Mouse (Mus musculus) embryonic facial prominence, embryonic 11.5 days (tissue): ENCODE results near the gene Ercc5. TPM values are rescaled to one million over a fixed set of nuclear protein-coding genes. Genes with fewer than 3 reads are reported as not detected.

Experiments
- ATAC-seq: fragments of 200-750 bp; cut with Nextera tagmentation; replicated peaks from 2 replicates; pipeline ENCODE4 v1.8.0; 2017; ENCODE audit warnings: low read depth; ENCODE audit not compliant: insufficient number of reproducible peaks, low FRiP score, low TSS enrichment
- DNase-seq: peaks from one replicate; pipeline ENCODE4 v3.0.0-alpha.2; 2015; ENCODE audit warnings: low spot score
- H3K27ac ChIP-seq: fragments of 300-500 bp; sonication (generic); replicated peaks from 2 replicates; pipeline ENCODE4 v1.5.1; 2014; ENCODE audit warnings: mild to moderate bottlenecking, low read depth, low read length, control low read depth
- H3K27me3 ChIP-seq: fragments of 300-500 bp; sonication (generic); 2 replicates; pipeline ENCODE4 v1.6.1; 2014; ENCODE audit warnings: mild to moderate bottlenecking, low read length, moderate library complexity, mixed read lengths; ENCODE audit not compliant: control insufficient read depth, insufficient read depth
- H3K36me3 ChIP-seq: fragments of 300-500 bp; sonication (generic); replicated peaks from 2 replicates; pipeline ENCODE4 v1.6.1; 2014; ENCODE audit warnings: low read depth, mild to moderate bottlenecking, low read length, moderate library complexity, mixed read lengths; ENCODE audit not compliant: control insufficient read depth, insufficient read depth
- H3K4me1 ChIP-seq: fragments of 300-500 bp; sonication (generic); 2 replicates; pipeline ENCODE4 v1.6.1; 2014; ENCODE audit warnings: low read length, mixed read lengths; ENCODE audit not compliant: control insufficient read depth, insufficient read depth
- H3K4me2 ChIP-seq: fragments of 300-500 bp; sonication (generic); 2 replicates; pipeline ENCODE4 v1.6.1; 2014; ENCODE audit warnings: low read depth, mild to moderate bottlenecking, control low read depth, low read length, moderate library complexity
- H3K4me3 ChIP-seq: fragments of 300-500 bp; sonication (generic); 2 replicates; pipeline ENCODE4 v1.5.1; 2014; ENCODE audit warnings: low read depth, low read length, control low read depth
- H3K9ac ChIP-seq: fragments of 300-500 bp; sonication (generic); replicated peaks from 2 replicates; pipeline ENCODE4 v1.6.1; 2014; ENCODE audit warnings: mild to moderate bottlenecking, control low read depth, low read length
- H3K9me3 ChIP-seq: fragments of 300-500 bp; sonication (generic); replicated peaks from 2 replicates; pipeline ENCODE4 v1.6.1; 2016; ENCODE audit warnings: mild to moderate bottlenecking, low read length, inconsistent platforms, mixed read lengths; ENCODE audit not compliant: control insufficient read depth
- WGBS: fragments of 180-500 bp; shearing (Covaris S2); extraction: QIAGEN DNeasy Blood & Tissue Kit; methylation state at CpG from one replicate; pipeline ENCODE4 v1.1.7; 2014; 5-methylcytosine and 5-hydroxymethylcytosine counted together
- polyA plus RNA-seq: library from polyadenylated mRNA; unstranded; fragments of >200 nt; fragmentation: Nextera tagmentation; extraction: Ambion mirVana; gene quantifications from 2 replicates; pipeline ENCODE4 v1.2.1, GENCODE M21; 2014

Gene Ercc5
- polyA plus RNA-seq, 1 experiment from 2014 or later: 38.0 TPM

DNA sequence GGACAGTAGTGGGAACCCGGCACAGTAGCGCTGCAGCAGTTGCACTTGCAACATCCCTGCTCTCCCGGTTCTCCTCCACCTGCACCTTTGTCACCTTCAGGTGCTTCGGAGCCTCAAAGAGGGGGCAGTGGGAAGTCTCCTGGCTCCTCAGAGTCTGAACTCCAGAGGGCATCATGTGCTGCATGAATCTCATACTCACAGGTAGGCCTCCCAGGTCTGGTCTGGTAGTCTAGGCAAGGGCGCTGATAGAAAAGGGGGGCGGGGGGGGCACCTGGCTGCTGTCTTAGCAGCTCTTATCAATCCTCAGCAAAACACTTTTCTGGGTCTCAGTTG lies 27.5 kb upstream of the Ercc5 start:
- ATAC-seq: peak; percentile 14
- Histone ChIP-seq H3K27me3 (no peaks in the 10 kb centered on the region), H3K4me1 (no peaks in the 10 kb centered on the region), H3K4me2 (peak overlapping the region; percentile 78), H3K4me3 (peak overlapping the region; percentile 72), H3K9ac (peak overlapping the region; percentile 83), H3K9me3 (no peaks in the 10 kb centered on the region), H3K27ac (peak overlapping the region; percentile 91), H3K36me3 (no peaks in the 10 kb centered on the region)
- under 1% methylated on average over 6 of the region's 6 CpGs for WGBS
- no peak for DNase-seq

DNA sequence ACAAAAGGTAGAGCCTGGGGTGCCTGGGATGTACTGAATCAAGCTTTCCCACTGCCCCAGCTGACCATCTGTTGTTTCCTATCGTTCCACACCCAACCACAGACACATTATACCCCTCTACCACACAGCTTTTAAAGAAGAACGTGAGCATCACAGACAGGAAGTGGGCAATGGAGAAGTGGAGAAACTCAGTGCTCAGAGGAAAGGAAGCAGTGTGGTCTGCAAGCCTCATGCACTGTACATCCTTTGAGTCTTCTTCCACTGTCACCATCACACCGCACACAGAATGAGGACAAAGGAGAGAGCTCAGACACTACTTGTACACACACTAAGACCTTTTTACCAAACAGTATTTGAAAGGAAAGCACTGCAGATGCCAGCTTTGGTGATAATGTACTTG lies 25.3 kb upstream of the Ercc5 start:
- Histone ChIP-seq H3K27me3 (no peaks in the 10 kb centered on the region), H3K27ac (no peak overlapping the region), H3K9me3 (no peaks in the 10 kb centered on the region), H3K9ac (no peak overlapping the region), H3K4me2 (no peak overlapping the region), H3K4me3 (no peak overlapping the region), H3K4me1 (no peaks in the 10 kb centered on the region), H3K36me3 (no peaks in the 10 kb centered on the region)
- ATAC-seq: no peak
- no peak for DNase-seq
- WGBS: 85% methylated on average over 3 of the region's 3 CpGs

- Histone ChIP-seq H3K4me1 (no peaks in the 10 kb centered on the region), H3K27ac (no peak overlapping the region), H3K4me2 (no peak overlapping the region), H3K27me3 (no peaks in the 10 kb centered on the region), H3K9me3 (no peaks in the 10 kb centered on the region), H3K4me3 (no peak overlapping the region), H3K36me3 (no peaks in the 10 kb centered on the region; the same call in 1 of the 2 replicates), H3K9ac (no peak overlapping the region)
- ATAC-seq: no peak
- DNase-seq: no peak
- 93% methylated on average over 4 of the region's 4 CpGs for WGBS
Observed at GRCm38 (mm10) chr1:44125590-44125989, 22.0 kb upstream of the Ercc5 start.

DNA sequence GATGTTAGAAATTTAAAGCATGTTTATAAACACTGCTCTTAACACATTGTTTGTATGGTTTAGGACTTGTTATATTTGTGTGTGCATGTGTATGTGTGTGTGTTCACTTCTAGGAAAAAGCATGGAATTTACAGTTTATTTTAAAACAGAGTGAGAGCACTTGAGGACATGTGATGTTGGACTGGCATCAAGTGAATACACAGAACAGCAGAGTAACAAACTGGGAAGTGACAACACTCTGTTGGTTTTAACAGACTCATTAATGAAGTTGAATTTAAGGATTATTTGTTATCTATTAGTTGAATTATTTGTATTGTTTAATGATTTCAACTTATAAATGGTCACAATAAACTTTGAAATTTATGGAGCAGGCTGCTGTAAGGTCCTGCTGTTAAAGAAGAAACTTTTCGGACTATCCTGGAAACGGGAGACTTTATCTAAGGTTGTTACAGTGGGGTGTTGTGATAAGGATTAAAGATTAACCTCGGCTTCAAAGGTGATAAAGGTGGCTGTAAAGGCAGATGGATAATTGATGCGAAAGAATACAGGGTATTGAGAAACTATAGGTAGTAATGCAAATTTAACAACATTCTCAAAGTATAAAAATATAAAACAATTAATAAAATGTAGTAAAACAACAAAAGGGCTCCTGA lies 17.5 kb upstream of the Ercc5 start:
- H3K9ac ChIP-seq: no peak overlapping the region
- no peak for ATAC-seq
- no peak overlapping the region for H3K4me3 ChIP-seq
- no peaks in the 10 kb centered on the region for H3K4me1 ChIP-seq
- no peaks in the 10 kb centered on the region for H3K27me3 ChIP-seq
- no peak for DNase-seq
- H3K36me3 ChIP-seq: no peaks in the 10 kb centered on the region; the same call in 1 of the 2 replicates
- 92% methylated on average over 4 of the region's 4 CpGs for WGBS
- no peaks in the 10 kb centered on the region for H3K9me3 ChIP-seq
- H3K4me2 ChIP-seq: no peak overlapping the region
- H3K27ac ChIP-seq: no peak overlapping the region

GRCm38 (mm10) chr1:44140232-44140631 lies 7.3 kb upstream of the Ercc5 start:
- 84% methylated on average over 4 of the region's 4 CpGs for WGBS
- H3K4me3 ChIP-seq: no peak overlapping the region

DNA sequence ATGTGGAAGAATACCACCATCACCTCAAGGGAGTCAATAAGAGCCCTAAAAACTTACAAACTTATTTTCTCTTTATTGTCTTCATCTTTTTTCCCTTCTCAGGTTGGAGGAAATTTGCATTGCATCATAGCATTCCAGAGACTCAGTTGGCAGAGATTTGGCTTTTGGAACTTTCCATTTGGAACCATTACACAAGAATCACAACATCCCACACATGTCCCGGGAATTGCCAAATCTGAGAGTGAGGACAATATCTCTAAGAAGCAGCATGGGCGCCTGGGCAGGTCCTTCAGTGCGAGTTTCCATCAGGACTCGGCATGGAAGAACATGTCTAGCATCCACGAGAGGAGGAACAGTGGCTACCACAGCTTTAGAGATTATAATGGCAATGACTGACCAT lies 4.8 kb upstream of the Ercc5 start:
- no peak overlapping the region for H3K4me2 ChIP-seq
- ATAC-seq (no peak), DNase-seq (no peak)
- H3K27ac ChIP-seq: no peak overlapping the region
- no peak overlapping the region for H3K4me3 ChIP-seq
- H3K9me3 ChIP-seq: no peaks in the 10 kb centered on the region
- H3K9ac ChIP-seq: no peak overlapping the region
- no peaks in the 10 kb centered on the region for H3K4me1 ChIP-seq
- WGBS: 90% methylated on average over 5 of the region's 5 CpGs
- H3K36me3 ChIP-seq: peaks cover 2% of the 10 kb centered on the region; the same call in 1 of the 2 replicates
- no peaks in the 10 kb centered on the region for H3K27me3 ChIP-seq

More at GRCm38 (mm10) chr1:44140232-44140631, 7.3 kb upstream of the Ercc5 start:
- Histone ChIP-seq H3K27me3 (no peaks in the 10 kb centered on the region), H3K9ac (no peak overlapping the region), H3K36me3 (peaks cover 2% of the 10 kb centered on the region; the same call in 1 of the 2 replicates), H3K9me3 (no peaks in the 10 kb centered on the region), H3K4me1 (no peaks in the 10 kb centered on the region), H3K27ac (no peak overlapping the region), H3K4me2 (no peak overlapping the region)
- no peak for ATAC-seq
- DNase-seq: no peak

DNA sequence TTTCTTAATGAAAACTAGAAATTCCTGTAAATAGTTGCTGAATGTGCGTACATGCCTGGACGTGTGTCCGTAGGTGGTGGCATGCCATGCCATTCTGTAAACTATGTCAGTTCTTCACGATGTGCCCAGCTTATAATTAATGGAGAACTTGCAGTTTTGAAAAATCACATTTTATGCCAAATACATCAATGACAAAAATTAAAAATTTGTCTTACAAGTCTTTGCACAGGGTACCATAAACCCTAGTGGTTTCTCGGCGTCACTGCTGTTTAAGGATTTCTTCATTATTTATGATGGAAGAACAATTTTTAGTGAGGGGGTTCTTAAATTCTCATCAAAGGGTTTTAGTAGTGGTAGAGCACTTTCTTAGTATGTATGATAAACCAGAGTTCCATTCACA lies 1.2 kb downstream of the Ercc5 start:
- H3K9me3 ChIP-seq: no peaks in the 10 kb centered on the region
- ATAC-seq (no peak), DNase-seq (peak; percentile 50)
- H3K4me2 ChIP-seq: peak overlapping the region; percentile 59
- H3K27me3 ChIP-seq: no peaks in the 10 kb centered on the region
- H3K36me3 ChIP-seq: no peaks in the 10 kb centered on the region
- no peak overlapping the region; the same call in 1 of the 2 replicates for H3K9ac ChIP-seq
- H3K27ac ChIP-seq: no peak overlapping the region
- H3K4me3 ChIP-seq: peak overlapping the region; percentile 83
- 40% methylated on average over 6 of the region's 6 CpGs for WGBS
- H3K4me1 ChIP-seq: no peaks in the 10 kb centered on the region

DNA sequence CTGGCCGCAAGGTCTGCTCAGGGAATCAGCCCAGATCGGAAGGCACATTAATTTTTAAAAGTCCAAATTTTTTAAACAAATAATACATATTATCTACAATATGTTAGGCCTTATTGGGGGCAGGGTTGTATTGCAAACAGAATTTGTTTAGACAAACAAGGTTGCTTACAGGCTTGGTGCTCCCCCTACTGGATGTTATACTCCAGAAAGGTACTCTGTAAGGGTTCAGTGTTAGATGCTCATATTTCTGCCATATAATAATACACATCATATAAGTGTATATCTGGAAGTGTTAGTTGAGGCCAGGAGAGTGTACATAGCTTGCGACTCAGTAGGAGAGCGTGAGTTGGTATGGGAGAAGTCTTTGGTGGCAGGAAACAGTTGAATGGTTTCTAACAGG lies 7.7 kb downstream of the Ercc5 start:
- Histone ChIP-seq H3K4me1 (no peaks in the 10 kb centered on the region), H3K9me3 (no peaks in the 10 kb centered on the region), H3K27me3 (no peaks in the 10 kb centered on the region), H3K36me3 (no peaks in the 10 kb centered on the region), H3K27ac (no peak overlapping the region), H3K4me2 (no peak overlapping the region), H3K9ac (no peak overlapping the region), H3K4me3 (no peak overlapping the region)
- 92% methylated on average over 4 of the region's 4 CpGs for WGBS
- DNase-seq: no peak
- ATAC-seq: 0 out of 2 replicates have a peak, but pooled peaks have one; percentile 3
